Comparison of ENCODE assay signal across 12 mouse cellular contexts in genomic region chr2:146623052-146623451, GRCm38 (mm10).
"Had no signal": no experiment of that assay in that cellular context is flagged by ENCODE, and none has a peak within 500 bp of the region (broad histone marks: within the 10 kb centered on the region; RNA-seq: fewer than 3 reads in every experiment).

No protein-coding gene starts in this region.

- DNase-seq: kidney, adult 11 months; kidney, adult 9 months; kidney, postnatal 25 days; lung, embryonic 14.5 days; lung, postnatal 10 days; midbrain, embryonic 14.5 days; thymus, postnatal 4 days had no signal

- H3K36me3 ChIP-seq: limb, embryonic 10.5 days; midbrain, embryonic 10.5 days; neural tube, embryonic 12.5 days had no signal

- H3K9me3 ChIP-seq: limb, embryonic 10.5 days; midbrain, embryonic 10.5 days; neural tube, embryonic 12.5 days had no signal

- H3K4me3 ChIP-seq: left cerebral cortex, adult 2 months; limb, embryonic 10.5 days; midbrain, embryonic 10.5 days; neural tube, embryonic 12.5 days had no signal

- H3K4me2 ChIP-seq: lung, embryonic 14.5 days; neural tube, embryonic 12.5 days had no signal

- ATAC-seq: hindbrain, postnatal 0 days had no signal

- H3K9ac ChIP-seq: lung, embryonic 14.5 days; neural tube, embryonic 12.5 days had no signal

- H3K4me1 ChIP-seq: neural tube, embryonic 12.5 days had no signal

- H3K27ac ChIP-seq: hindbrain, postnatal 0 days; left cerebral cortex, adult 2 months; limb, embryonic 10.5 days; midbrain, embryonic 10.5 days; neural tube, embryonic 12.5 days had no signal
